Mouse (Mus musculus): ENCODE data around the gene Tnp2.
"Not testable (repeated sequence)": the region's sequence is repeated elsewhere in the genome, so short reads cannot be mapped to it uniquely, and the experiment has no call there.

Gene Tnp2

GRCm38 (mm10) chr16:10788271-10788670 is at the start of gene Tnp2:
TSS of gene Tnp2 (minus strand) at chr16:10788660.
- peak; percentile 79 for DNase-seq (ENCODE audit: low read depth)

- DNase-seq (ENCODE audit: low read depth): no peak
These were observed 49.4 kb upstream of the Tnp2 start for GRCm38 (mm10) chr16:10837903-10838302.

DNA sequence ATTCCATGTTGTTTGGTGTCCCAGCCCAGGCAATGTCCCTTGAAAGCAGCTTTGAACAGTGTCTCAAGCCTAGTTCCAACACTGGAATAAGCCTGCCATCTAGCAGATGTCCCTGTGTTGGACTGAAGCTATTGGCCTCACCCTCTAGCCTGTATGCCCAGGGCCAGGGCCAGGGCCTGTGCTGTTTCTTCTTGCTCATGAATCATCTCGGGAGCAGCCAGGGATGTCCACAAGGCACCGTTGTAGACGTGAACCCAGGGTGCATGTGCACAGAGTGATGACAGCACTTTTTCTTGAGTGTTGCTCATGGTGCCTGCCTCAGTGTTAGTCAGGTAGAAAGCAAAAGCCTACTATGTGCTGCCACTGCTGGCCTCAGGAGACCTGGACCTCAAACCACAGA is 48.8 kb upstream of the Tnp2 start:
- DNase-seq (ENCODE audit: low read depth): no peak

DNA sequence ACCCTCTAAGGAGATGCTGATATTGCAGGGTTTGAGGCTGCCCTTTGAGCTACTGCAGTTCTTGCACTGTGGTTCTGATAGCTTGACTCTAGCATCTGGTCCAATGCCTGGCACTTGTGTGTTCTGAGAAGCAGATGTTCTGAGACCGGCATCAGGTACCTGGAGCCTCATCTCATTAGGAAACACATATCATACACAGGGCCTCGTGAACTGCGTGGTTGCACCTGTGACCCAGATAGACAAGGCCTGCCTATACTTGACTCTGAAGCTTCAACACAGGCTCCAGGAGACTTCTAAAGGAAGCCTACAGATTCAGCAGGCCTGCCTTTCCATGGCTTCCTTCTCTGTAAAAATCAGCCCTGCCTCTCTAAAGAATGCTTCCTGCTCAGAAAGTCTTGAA is 47.9 kb upstream of the Tnp2 start:
- peak; percentile 39 for DNase-seq (ENCODE audit: low read depth)

DNA sequence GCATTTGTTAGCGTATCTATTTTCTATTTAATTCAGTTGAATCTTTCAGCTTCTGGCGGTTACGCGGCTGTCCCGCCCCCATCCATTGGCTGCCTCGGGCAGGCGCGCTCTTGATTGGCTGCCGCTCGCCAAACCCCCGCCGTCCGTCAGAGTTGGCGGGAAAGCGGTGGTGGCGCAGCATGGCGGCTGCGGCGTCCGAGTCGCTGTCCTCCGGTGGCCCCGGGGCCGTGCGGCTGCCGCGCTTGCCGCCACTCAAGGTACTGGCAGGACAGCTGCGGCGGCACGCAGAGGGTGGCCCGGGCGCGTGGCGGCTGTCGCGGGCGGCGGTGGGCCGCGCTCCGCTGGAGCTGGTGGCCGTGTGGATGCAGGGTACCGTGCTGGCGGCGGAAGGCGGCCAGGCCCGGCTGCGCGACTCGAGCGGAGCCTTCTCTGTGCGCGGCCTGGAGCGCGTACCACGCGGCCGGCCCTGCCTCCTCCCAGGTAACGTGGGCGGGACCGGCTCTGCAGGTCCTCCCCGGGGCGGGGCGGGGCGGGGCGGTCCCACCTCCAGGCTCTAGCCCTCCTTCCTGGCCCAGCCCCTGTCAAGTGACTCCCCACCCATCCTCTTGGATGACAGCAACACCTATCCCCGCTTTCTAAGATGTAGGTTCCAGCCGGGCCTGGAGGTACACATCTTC is 46.6 kb upstream of the Tnp2 start, which contains the start of gene Rmi2:
Gene Rmi2, plus strand, starts transcription at position 149 of the 677 bp plus-strand sequence.
- peak; percentile 94 for DNase-seq (ENCODE audit: low read depth)

- DNase-seq (ENCODE audit: low read depth): no peak
These were observed 46.1 kb upstream of the Tnp2 start for GRCm38 (mm10) chr16:10834542-10834910.

GRCm38 (mm10) chr16:10828461-10828805 is 40.0 kb upstream of the Tnp2 start:
- no peak for DNase-seq (ENCODE audit: low read depth)

GRCm38 (mm10) chr16:10827766-10828460 is 39.5 kb upstream of the Tnp2 start:
- DNase-seq (ENCODE audit: low read depth): no peak

DNA sequence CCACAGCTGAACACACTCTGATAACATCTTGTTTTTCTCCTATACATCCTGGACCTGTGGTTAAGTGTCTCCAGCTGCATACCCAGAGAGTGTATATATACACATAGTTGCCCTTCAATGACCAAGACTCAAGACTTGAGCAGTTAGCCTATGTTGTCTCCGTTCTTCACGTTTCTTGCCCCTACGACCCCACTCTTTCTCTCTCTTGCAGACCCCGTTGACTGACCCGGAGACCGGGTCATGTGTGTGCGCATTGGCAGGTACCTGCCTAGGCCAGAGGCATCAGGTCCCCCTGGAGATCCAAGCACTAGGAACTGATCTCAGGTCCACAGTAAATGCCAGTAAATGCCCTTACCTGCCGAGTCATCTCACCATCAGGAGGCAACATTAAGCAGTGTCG is 38.8 kb upstream of the Tnp2 start:
- no peak for DNase-seq (ENCODE audit: low read depth)

GRCm38 (mm10) chr16:10825840-10826239 is 37.4 kb upstream of the Tnp2 start:
- DNase-seq (ENCODE audit: low read depth): no peak

DNA sequence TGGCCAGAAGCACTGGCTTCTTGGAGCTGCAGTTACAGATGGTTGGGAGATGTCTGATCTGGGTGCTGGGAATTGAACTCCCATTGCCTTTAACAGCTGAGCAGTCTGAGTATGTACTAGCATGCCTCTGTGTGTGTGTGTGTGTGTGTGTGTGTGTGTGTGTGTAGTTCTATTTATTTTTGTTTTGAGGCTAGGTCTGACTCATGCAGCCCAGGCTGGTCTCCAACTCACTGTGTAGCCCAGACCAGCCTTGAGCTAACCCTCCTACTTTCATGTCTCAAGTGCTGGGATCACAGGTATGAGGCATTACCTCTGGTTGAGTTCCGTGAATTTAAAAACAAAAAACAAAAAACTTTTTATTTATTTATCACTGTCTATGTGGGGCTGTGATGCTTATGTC is 36.1 kb upstream of the Tnp2 start:
- DNase-seq (ENCODE audit: low read depth): no peak

GRCm38 (mm10) chr16:10821387-10821786 is 32.9 kb upstream of the Tnp2 start:
- no peak for DNase-seq (ENCODE audit: low read depth)

GRCm38 (mm10) chr16:10819966-10820365 is 31.5 kb upstream of the Tnp2 start:
- no peak for DNase-seq (ENCODE audit: low read depth)

DNA sequence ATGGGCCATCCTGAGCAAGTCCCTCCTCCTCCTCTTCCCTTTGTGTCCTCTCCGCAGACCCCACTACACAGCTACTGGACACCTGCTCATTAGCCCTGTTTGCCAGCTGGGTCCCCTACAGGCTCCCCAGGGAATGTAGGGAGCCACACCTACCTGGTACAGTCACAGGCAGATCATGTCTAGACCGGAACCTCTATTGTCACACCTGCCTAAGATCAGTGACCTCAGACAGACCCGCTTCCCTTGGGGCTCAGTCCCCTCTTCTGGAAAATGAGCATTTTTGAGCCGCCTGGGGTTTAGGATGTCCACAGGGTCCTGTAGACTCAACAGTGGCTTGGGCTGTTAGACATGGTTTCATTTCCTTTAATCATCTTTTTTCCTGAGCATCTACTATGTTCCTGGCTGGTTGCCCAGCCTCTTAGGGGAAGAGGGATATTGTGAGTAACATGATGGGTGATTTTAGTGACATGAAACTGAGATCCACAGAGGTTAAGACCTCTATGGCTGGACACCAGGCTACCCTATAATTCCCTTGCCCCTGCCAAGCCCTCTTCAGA is 30.2 kb upstream of the Tnp2 start:
- DNase-seq (ENCODE audit: low read depth): no peak

DNA sequence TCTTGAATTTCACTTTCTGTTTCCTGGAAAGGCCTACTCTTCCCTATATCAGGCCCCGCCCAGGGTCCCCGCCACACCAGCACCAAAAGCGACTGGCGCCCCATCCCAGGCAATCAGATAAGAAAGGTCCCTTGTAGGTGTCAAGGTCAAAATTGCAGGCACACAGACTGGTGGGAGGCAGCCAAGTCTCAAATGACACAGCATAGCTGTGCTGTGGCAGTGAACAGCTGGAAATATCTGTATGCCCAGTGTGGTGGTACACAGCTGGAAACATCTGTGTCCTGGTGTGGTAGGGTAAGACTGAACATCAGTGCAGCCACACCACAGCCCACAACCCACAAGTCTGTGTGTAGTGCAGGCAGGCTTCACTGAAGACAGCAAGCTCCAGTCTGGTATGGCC is 26.4 kb upstream of the Tnp2 start:
- peak; percentile 67 for DNase-seq (ENCODE audit: low read depth)

- peak; percentile 32 for DNase-seq (ENCODE audit: low read depth)
These were observed 25.3 kb upstream of the Tnp2 start for GRCm38 (mm10) chr16:10813726-10814125.

- peak; percentile 54 for DNase-seq (ENCODE audit: low read depth)
These were observed 24.5 kb upstream of the Tnp2 start, which contains the start of gene Gm11172 for GRCm38 (mm10) chr16:10812865-10813371. TSS of gene Gm11172 (plus strand) at chr16:10812915.

DNA sequence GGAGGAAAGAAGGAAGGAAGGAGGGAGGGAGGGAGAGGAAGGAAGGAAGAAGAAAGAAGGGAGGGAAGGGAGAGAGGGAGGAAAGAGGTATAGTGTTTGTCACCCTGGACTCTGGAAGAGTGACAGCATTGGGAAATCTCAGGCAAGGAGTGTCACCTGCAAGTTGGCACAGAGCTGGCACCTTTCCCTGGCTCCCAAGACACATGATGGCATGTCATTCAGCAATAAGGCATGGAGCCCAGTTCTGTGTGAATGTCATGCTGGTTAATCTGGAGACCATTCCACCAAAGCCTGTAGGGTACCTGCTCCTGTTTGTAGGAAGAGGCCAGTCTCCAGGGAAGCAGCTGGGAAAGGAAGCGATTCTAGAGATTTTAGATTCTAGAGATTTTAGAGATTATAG is 21.9 kb upstream of the Tnp2 start:
- DNase-seq (ENCODE audit: low read depth): no peak

GRCm38 (mm10) chr16:10805789-10806527 is 17.5 kb upstream of the Tnp2 start, which contains the start of gene Prm1:
TSS of gene Prm1 (minus strand) at chr16:10805839.
- peak; percentile 43 for DNase-seq (ENCODE audit: low read depth)

- DNase-seq (ENCODE audit: low read depth): not testable (repeated sequence)
These were observed 14.0 kb upstream of the Tnp2 start for GRCm38 (mm10) chr16:10802420-10802819.

DNA sequence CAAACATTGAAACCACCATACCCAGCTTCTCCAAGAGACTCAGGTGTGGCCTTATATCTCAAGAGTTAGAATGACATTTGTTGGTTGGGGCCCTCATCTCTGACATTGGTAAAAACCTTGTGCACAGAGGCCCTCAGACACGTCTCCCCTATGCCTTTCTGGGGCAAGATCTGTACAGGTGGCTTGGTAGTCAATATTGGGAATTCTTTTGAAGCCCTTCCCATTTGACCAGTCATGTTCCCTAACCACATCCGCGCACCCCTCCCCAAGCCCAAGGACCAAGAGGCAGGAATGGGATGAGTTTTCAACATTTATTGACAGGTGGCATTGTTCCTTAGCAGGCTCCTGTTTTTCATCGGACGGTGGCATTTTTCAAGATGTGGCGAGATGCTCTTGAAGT is 7.6 kb upstream of the Tnp2 start, which contains the start of gene Prm2:
Gene Prm2, minus strand, starts transcription at position 101 of the 400 bp plus-strand sequence.
- no peak for DNase-seq (ENCODE audit: low read depth)

DNA sequence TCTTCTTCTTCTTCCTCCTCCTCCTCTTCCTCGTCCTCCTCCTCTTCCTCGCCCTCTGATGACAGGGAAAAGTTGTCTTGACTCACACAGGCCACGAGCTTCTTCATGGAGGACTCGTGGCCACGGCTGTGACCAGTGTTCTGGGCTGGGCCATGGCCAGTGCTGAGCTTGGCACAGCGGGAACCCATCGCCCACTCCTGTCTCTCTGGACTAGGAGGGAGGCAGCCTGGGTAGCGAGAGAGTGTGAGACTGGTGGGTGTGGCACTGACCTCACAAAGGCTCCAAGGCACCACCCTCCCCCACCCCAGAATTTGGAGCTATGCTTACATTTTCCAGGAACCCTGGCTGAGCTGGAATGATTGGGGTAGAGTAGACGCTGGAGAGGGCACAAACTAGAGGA is 2.2 kb upstream of the Tnp2 start, which contains the start of gene Prm3:
Gene Prm3, minus strand, starts transcription at position 213 of the 400 bp plus-strand sequence.
- no peak for DNase-seq (ENCODE audit: low read depth)
